Mouse (Mus musculus): ENCODE data around the gene Slc36a3.

DNA sequence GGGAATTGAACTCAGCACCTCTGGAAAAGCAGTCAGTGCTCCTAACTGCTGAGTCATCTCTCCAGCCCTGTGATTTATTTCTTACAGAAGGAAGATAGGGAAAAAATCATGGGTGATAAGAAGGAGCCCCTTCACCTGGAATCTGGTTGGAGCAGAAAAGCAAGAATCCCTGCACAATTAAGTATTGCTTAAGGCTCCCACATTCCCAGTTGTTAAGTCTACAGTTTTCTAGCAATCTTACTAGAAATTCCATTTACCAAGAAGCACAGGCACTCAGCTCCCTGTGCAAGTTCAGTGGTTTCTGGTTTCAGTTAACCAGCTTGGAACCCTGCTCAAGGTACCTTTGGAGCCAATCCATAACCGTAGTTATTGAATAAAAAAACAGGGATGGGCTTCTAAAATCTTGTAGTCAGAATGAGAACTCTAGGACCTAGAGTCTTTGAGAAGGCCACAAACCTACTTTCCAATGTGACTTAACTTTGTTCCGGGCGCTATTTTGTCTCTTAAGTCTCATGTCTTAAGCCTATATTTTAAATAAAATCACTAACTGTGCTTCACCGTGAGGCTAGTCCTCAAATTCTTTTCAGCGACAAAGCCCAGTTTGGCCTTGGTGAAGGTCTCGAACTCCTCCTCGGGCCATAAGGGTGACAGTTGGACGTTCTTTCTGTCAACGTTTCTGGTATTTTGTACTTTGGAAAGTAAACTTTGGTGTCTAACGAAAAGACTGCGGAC lies 54.6 kb downstream of the Slc36a3 start:
- TF ChIP-seq CTCF (IDR thresholded peaks at IDR 0.05; ENCODE audit: low read depth), result no peak
- no peak for TF ChIP-seq EP300 (optimal IDR thresholded peaks at IDR 0.05)
